Mouse (Mus musculus) forelimb bud, embryonic 11.5 days (tissue): Measurements from ENCODE around the gene Sema3e.
A peak's percentile ranks its signal among the peaks of the same experiment; 100 is the strongest.

Experiments used
- DNase-seq: peaks from one replicate; pipeline ENCODE4 v3.0.0-alpha.2; 2012; ENCODE audit warnings: low read depth, low spot score

Gene Sema3e

DNA sequence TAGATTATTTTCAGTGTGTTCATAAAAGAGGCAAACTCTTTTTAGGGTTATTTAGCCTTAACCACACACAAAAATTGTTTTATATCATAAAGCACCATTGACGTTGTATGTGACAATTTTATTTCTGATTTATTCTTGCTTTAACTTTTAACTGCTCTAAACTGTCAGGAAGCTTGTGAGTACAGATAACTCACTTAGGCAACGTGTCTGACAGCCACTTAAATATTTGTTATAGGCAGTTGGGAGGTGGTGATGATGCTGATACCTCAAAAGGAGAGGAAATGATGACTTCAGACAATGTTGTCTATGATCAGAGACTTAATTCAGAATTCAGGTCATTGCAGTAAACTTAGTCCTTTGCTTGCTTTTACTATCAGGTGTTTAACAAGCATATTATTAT lies 181.7 kb downstream of the Sema3e start:
- DNase-seq: no peak

DNA sequence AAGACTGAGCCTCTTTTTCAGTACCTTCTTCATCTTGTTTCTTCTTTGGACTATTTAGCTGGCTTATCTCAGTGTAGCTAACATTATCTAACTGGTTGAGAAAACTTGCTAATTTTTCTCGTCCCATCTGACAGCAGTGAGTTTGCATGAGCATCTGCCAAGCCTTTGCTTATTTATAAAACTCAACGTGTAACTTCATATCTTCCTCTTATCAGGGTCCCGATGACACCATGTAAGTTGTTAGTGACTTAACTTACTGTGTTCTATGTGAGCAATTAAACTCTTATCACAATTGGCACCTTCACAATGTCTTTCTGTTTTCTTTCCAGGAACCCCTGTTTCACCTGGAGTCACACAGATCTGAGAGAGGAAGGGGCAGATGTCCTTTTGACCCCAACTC lies 184.9 kb downstream of the Sema3e start:
- no peak for DNase-seq

DNA sequence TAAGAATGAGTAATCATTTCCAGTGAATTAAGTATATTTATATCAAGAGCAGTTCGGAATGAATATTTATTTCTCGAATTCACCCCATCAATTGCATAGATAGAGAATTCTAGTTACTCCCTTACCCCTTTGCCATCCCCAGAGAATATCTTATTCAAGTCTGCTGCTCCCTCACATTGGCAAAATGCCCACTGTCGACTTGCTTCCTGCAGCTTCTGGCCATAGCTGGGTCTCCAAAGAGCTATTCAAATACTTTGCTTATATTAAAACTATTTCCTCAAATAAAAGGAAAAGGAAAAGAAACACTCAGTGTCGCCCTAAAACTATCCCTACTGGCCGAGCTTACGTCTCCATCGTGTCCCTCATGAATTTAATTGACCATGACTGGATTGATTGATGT lies 191.1 kb downstream of the Sema3e start:
- no peak for DNase-seq

DNA sequence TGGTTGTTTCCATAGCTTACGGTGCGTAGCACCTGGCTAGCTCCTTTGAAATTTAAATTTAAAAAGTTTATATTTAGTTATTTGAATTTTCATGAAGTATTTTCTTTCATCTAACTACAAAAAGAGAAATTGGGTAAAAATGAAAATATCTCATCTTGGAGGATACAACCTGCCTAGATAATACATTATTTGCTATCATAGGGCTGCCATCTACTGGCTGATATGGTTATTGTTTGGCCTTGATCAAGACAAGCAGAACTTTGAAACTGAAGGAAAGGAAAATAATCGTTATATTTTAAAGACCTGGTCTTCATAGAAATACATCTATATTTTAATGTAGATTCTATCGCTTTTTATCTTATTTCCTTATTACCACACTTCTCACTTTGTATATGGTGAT lies 193.6 kb downstream of the Sema3e start:
- DNase-seq: no peak

DNA sequence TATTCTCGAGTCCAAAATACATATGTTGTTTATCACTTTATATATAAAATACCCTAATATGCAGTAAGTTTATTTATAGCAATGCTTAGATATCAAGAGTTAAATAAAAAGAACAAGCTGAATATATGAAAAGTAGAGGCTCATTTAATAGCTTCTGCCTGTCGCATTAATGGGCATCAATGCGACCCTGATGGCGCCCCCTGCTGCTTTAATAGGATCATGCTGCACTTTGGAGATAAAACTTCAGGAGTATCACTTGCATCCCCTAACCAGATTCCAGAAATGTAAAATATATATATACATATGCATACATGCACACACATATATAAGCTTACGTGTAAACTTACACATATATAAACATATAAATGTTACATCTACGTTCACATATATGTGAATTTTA lies 199.4 kb downstream of the Sema3e start:
- no peak for DNase-seq

DNA sequence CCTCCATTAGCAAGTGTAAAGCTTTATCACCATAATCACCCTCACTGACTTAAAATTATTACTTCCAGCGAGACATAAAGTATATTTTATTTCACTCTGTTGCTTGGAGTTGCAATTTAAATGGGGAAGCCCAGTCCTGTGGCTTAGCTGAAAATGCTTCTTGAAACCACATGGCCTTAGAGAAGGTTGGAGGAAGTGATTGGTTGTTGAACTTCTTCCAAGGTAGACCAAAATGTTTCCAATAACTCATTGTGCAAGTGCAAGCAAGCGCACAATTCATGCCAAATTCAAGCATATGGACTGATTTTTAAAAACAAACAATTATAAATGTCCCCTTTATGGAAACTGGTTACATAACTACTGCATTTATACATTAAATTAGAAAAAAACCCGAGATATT lies 206.0 kb downstream of the Sema3e start:
- no peak for DNase-seq

DNA sequence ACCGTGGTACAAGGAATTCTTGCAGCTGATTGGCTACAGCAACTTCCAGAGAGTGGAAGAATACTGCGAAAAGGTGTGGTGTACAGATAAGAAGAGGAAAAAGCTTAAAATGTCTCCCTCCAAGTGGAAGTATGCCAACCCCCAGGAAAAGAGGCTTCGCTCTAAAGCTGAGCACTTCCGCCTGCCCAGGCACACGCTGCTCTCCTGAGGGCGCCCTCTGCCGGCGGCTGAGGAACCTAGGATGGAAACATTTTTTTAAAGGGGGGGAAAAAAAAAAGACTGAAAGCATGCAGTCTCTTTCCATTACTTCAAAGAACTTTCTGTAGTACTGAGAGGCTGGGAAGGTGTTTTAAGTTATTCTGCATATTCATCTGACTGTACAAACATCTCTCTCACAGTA lies 227.5 kb downstream of the Sema3e start:
- DNase-seq: peak; percentile 32

DNA sequence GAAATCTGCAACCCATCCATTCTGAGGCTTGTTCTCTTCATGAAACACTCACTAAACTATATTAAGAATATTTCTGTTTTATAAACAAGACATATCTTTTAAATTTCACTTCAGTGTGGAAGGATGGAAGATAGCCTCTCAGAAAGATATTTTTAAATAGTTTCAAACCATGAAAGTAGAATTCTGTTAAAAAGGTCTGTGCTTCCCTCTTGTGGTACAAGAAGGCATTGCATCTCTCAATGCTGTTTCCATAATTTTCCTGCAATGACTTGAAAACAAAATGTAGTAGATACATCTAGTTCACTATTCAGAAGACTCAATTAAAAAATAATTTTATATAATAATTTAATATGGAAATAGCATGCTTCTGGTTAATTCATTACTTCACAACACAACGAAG lies 228.3 kb downstream of the Sema3e start:
- DNase-seq: peak; percentile 48

DNA sequence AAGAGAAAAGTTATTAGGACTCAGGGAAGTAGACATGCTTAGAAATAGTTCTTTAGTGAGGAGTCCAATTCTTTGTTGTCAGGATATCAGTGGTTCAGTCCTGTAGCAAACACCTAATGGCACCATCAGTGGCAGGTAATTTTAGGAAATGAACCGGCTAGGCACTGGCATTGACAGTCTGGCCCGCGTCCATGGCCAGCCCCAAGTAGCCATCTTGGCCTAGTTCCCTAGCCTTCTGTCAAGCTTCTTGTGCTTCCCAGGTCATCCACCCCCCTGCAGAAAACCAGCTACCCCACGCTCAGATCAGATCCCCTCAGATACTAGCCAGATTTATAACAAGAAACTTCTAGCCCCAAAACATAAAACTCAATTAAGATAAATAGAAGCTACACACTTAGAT lies 235.1 kb downstream of the Sema3e start:
- no peak for DNase-seq

DNA sequence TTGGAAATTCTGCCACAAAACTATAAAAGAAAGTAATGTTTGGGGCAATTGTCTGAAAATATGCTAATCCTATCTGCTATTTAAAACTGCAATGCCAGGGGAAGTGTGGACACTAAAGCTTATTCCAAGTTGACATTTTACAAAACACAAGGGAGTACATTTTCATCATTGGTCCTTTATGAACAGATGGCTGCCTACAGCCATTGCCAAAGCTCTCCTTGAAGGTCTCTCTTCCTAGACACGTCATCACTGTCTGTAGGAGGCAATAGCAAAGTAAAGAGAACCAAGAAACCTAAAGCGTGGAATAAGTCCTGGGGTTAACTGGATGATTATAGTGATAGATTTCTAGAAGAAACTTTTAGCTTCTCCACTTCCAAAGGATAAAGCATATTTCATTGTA lies 242.3 kb downstream of the Sema3e start:
- no peak for DNase-seq
